Mouse (Mus musculus) B cell, adult (primary cell): ENCODE data around the gene Zmym1. TPM values are rescaled to one million over a fixed set of nuclear protein-coding genes. Genes with fewer than 3 reads are reported as not detected.

Experiments used
- total RNA-seq: library from RNA; stranded (reverse); gene quantifications from 4 replicates; pipeline ENCODE4 v1.2.4, GENCODE M21; 2023; ENCODE audit not compliant: inconsistent age

The Zmym1 gene
- 8.5 to 16.6 TPM (median 15.5 TPM) in 4 replicates for total RNA-seq

GRCm38 (mm10) chr4:127060585-127061290, at the start of gene Zmym1:
Gene Zmym1, minus strand, starts transcription at chr4:127061152.

GRCm38 (mm10) chr4:127076875-127077548, 16.1 kb upstream of the Zmym1 start, which contains the start of gene Zmym6:
Gene Zmym6, plus strand, starts transcription at chr4:127077383.

GRCm38 (mm10) chr4:127021151-127021945, 39.6 kb downstream of the Zmym1 start, which contains the start of gene Sfpq:
Gene Sfpq, plus strand, starts transcription at chr4:127021324.

Other genes with a start within 250 kb of the Zmym1 start
- gene Zmym4, start 93.0 kb downstream of the Zmym1 start, total RNA-seq, result 33.2 to 52.3 TPM (median 38.8 TPM) in 4 replicates
- 880 to 958 TPM (median 935 TPM) in 4 replicates for gene Sfpq, start 39.8 kb downstream of the Zmym1 start, total RNA-seq
- 23.7 to 31.6 TPM (median 25.2 TPM) in 4 replicates for gene Zmym6, start 16.2 kb upstream of the Zmym1 start, total RNA-seq
- 9.3 to 10.7 TPM (median 10.5 TPM) in 4 replicates for gene Tmem35b, start 62.5 kb upstream of the Zmym1 start, total RNA-seq
- 0.42 to 1.4 TPM (median 0.55 TPM) in 4 replicates for gene Dlgap3, start 108.1 kb upstream of the Zmym1 start, total RNA-seq
- 20.7 to 22.1 TPM (median 21.6 TPM) in 4 replicates for gene Smim12, start 182.6 kb upstream of the Zmym1 start, total RNA-seq